Mouse (Mus musculus) hindbrain, embryonic 16.5 days (tissue): ENCODE data around the gene Mgrn1. TPM values are rescaled to one million over a fixed set of nuclear protein-coding genes. Genes with fewer than 3 reads are reported as not detected.
A peak's percentile ranks its signal among the peaks of the same experiment; 100 is the strongest.

Experiments used
- ATAC-seq: fragments of 200-750 bp; cut with Nextera tagmentation; 2 replicates; pipeline ENCODE4 v1.8.0; 2017; ENCODE audit warnings: moderate TSS enrichment, moderate library complexity
- H3K27ac ChIP-seq: fragments of 300-500 bp; sonication (generic); 2 replicates; pipeline ENCODE4 v1.5.1; 2014; ENCODE audit warnings: low read depth, mild to moderate bottlenecking, control low read depth, low read length, moderate library complexity
- H3K27me3 ChIP-seq: fragments of 300-500 bp; sonication (generic); replicated peaks from 2 replicates; pipeline ENCODE4 v1.6.1; 2014; ENCODE audit warnings: low read length; ENCODE audit not compliant: control insufficient read depth, insufficient read depth
- H3K36me3 ChIP-seq: fragments of 300-500 bp; sonication (generic); 2 replicates; pipeline ENCODE4 v1.6.1; 2014; ENCODE audit warnings: mild to moderate bottlenecking, low read length, moderate library complexity, mixed read lengths; ENCODE audit not compliant: control insufficient read depth, insufficient read depth
- H3K4me1 ChIP-seq: fragments of 300-500 bp; sonication (generic); 2 replicates; pipeline ENCODE4 v1.6.1; 2014; ENCODE audit warnings: low read depth, low read length; ENCODE audit not compliant: control insufficient read depth, insufficient read depth
- H3K4me2 ChIP-seq: fragments of 300-500 bp; sonication (generic); 2 replicates; pipeline ENCODE4 v1.6.1; 2014; ENCODE audit warnings: mild to moderate bottlenecking, low read length, control low read depth, moderate library complexity
- H3K4me3 ChIP-seq: fragments of 300-500 bp; sonication (generic); 2 replicates; pipeline ENCODE4 v1.5.1; 2014; ENCODE audit warnings: mild to moderate bottlenecking, low read length, control low read depth, moderate library complexity
- H3K9ac ChIP-seq: fragments of 300-500 bp; sonication (generic); 2 replicates; pipeline ENCODE4 v1.6.1; 2014; ENCODE audit warnings: low read depth, mild to moderate bottlenecking, control low read depth, low read length, moderate library complexity
- H3K9me3 ChIP-seq: fragments of 300-500 bp; sonication (generic); 2 replicates; pipeline ENCODE4 v1.6.1; 2014; ENCODE audit warnings: mild to moderate bottlenecking, low read length, moderate library complexity; ENCODE audit not compliant: control insufficient read depth
- WGBS: fragments of 180-500 bp; shearing (Covaris S2); extraction: QIAGEN DNeasy Blood & Tissue Kit; methylation state at CpG from one replicate; pipeline ENCODE4 v1.1.7; 2014; 5-methylcytosine and 5-hydroxymethylcytosine counted together
- polyA plus RNA-seq: library from polyadenylated mRNA; unstranded; fragments of >200 nt; fragmentation: Nextera tagmentation; extraction: Ambion mirVana; gene quantifications from 2 replicates; pipeline ENCODE4 v1.2.1, GENCODE M21; 2015

Mgrn1 gene
- polyA plus RNA-seq, 1 experiment from 2014 or later = 133 TPM

GRCm38 (mm10) chr16:4978275-4979051 lies 92.4 kb downstream of the Mgrn1 start:
- H3K4me2 ChIP-seq = no peak overlapping the region
- H3K4me3 ChIP-seq = no peak overlapping the region
- H3K36me3 ChIP-seq = no peaks in the 10 kb centered on the region
- no peaks in the 10 kb centered on the region for H3K4me1 ChIP-seq
- no peak overlapping the region for H3K9ac ChIP-seq
- 54% methylated on average over 5 of the region's 5 CpGs for WGBS
- no peak overlapping the region for H3K27ac ChIP-seq
- no peaks in the 10 kb centered on the region for H3K9me3 ChIP-seq
- H3K27me3 ChIP-seq = no peaks in the 10 kb centered on the region
- ATAC-seq = no peak

GRCm38 (mm10) chr16:4979755-4980380 lies 93.8 kb downstream of the Mgrn1 start:
- Histone ChIP-seq H3K4me3 (no peak overlapping the region), H3K4me1 (no peaks in the 10 kb centered on the region), H3K36me3 (no peaks in the 10 kb centered on the region), H3K9ac (no peak overlapping the region), H3K27ac (no peak overlapping the region), H3K9me3 (no peaks in the 10 kb centered on the region), H3K27me3 (no peaks in the 10 kb centered on the region), H3K4me2 (no peak overlapping the region)
- peak; percentile 64; the same call in 1 of the 2 replicates for ATAC-seq
- WGBS = 70% methylated on average over 4 of the region's 4 CpGs

DNA sequence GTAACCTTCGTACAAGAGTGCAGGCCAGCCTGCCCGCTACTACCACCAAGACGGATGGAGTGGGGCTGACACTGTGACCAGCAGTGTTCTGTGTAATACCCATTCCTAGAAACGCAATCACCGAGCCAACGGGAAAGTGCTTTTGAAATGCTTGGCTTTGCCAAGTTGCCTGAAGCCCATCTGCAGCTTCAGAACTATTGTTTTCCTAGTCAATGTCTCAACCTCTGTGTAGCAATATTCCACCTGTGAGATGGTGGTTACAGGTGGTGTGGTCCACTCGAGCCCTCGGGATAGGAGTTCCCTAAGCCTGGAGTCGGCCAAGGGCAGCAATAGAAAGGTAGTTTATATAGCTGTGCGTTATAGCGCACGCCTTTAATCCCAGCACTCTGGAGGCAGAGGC lies 98.7 kb downstream of the Mgrn1 start:
- H3K27ac ChIP-seq = no peak overlapping the region
- no peak overlapping the region for H3K4me3 ChIP-seq
- H3K9me3 ChIP-seq = no peaks in the 10 kb centered on the region
- no peaks in the 10 kb centered on the region for H3K36me3 ChIP-seq
- H3K4me1 ChIP-seq = no peaks in the 10 kb centered on the region
- ATAC-seq = no peak
- 95% methylated on average over 12 of the region's 12 CpGs for WGBS
- no peak overlapping the region for H3K4me2 ChIP-seq
- H3K27me3 ChIP-seq = no peaks in the 10 kb centered on the region
- no peak overlapping the region for H3K9ac ChIP-seq

Other genes with a start within 250 kb of the Mgrn1 start
- gene Vasn, start 246.3 kb upstream of the Mgrn1 start, polyA plus RNA-seq = 6.0 and 7.0 TPM in 2 replicates
- 70.6 and 71.9 TPM in 2 replicates for gene Dnaja3, start 246.3 kb upstream of the Mgrn1 start, polyA plus RNA-seq
- 32.1 and 36.6 TPM in 2 replicates for gene Coro7, start 206.5 kb upstream of the Mgrn1 start, polyA plus RNA-seq
- 53.7 and 58.2 TPM in 2 replicates for gene Nmral1, start 166.9 kb upstream of the Mgrn1 start, polyA plus RNA-seq
- 107 and 121 TPM in 2 replicates for gene Hmox2, start 159.9 kb upstream of the Mgrn1 start, polyA plus RNA-seq
- gene Cdip1, start 96.0 kb upstream of the Mgrn1 start, polyA plus RNA-seq = 137 and 143 TPM in 2 replicates
- gene 4930562C15Rik, start 50.8 kb upstream of the Mgrn1 start, polyA plus RNA-seq = 0.13 and 0.19 TPM in 2 replicates
- 55.2 and 73.2 TPM in 2 replicates for gene Ubald1, start 5.9 kb upstream of the Mgrn1 start, polyA plus RNA-seq
- gene Nudt16l1, start 52.5 kb downstream of the Mgrn1 start, polyA plus RNA-seq = 132 and 137 TPM in 2 replicates
- gene Anks3, start 78.0 kb downstream of the Mgrn1 start, polyA plus RNA-seq = 68.6 and 71.5 TPM in 2 replicates
- gene Sept12, start 111.6 kb downstream of the Mgrn1 start, polyA plus RNA-seq = not detected in 2 replicates
- gene Smim22, start 121.0 kb downstream of the Mgrn1 start, polyA plus RNA-seq = 4.0 and 4.2 TPM in 2 replicates
- gene Rogdi, start 127.3 kb downstream of the Mgrn1 start, polyA plus RNA-seq = 152 and 171 TPM in 2 replicates
- 171 and 192 TPM in 2 replicates for gene Glyr1, start 163.6 kb downstream of the Mgrn1 start, polyA plus RNA-seq
- 9.0 and 10.4 TPM in 2 replicates for gene Ubn1, start 163.8 kb downstream of the Mgrn1 start, polyA plus RNA-seq
- 0.07 and 0.16 TPM in 2 replicates for gene Ppl, start 246.2 kb downstream of the Mgrn1 start, polyA plus RNA-seq